Mouse (Mus musculus): ENCODE results near the gene Snx17.
"Not testable (repeated sequence)": the region's sequence is repeated elsewhere in the genome, so short reads cannot be mapped to it uniquely, and the experiment has no call there.

Gene Snx17

GRCm38 (mm10) chr5:31196207-31196606 lies 3.2 kb downstream of the Snx17 start:
- no peak for DNase-seq (ENCODE audit: low read depth, low spot score)

GRCm38 (mm10) chr5:31197072-31197471 lies 4.0 kb downstream of the Snx17 start:
- DNase-seq (ENCODE audit: low read depth, low spot score) = no peak

GRCm38 (mm10) chr5:31198170-31198569 lies 5.1 kb downstream of the Snx17 start:
- no peak for DNase-seq (ENCODE audit: low read depth, low spot score)

GRCm38 (mm10) chr5:31198616-31199320 lies 5.7 kb downstream of the Snx17 start:
- no peak for DNase-seq (ENCODE audit: low read depth, low spot score)

- DNase-seq (ENCODE audit: low read depth, low spot score) = no peak
These were observed 6.4 kb downstream of the Snx17 start for GRCm38 (mm10) chr5:31199321-31199892.

GRCm38 (mm10) chr5:31199893-31200292 lies 6.9 kb downstream of the Snx17 start:
- DNase-seq (ENCODE audit: low read depth, low spot score) = no peak

- no peak for DNase-seq (ENCODE audit: low read depth, low spot score)
These were observed 7.3 kb downstream of the Snx17 start for GRCm38 (mm10) chr5:31200327-31200768.

- peak; percentile 12 for DNase-seq (ENCODE audit: low read depth, low spot score)
These were observed 8.2 kb downstream of the Snx17 start for GRCm38 (mm10) chr5:31201042-31201741.

GRCm38 (mm10) chr5:31201742-31202590 lies 8.9 kb downstream of the Snx17 start, which contains the start of gene Zfp513:
TSS of gene Zfp513 (minus strand) at chr5:31202303.
- peak; percentile 99 for DNase-seq (ENCODE audit: low read depth, low spot score)

- DNase-seq (ENCODE audit: low read depth, low spot score) = no peak
These were observed 9.9 kb downstream of the Snx17 start for GRCm38 (mm10) chr5:31202933-31203332.

GRCm38 (mm10) chr5:31203866-31204265 lies 10.8 kb downstream of the Snx17 start:
- no peak for DNase-seq (ENCODE audit: low read depth, low spot score)

- no peak for DNase-seq (ENCODE audit: low read depth, low spot score)
These were observed 11.4 kb downstream of the Snx17 start for GRCm38 (mm10) chr5:31204421-31204820.

GRCm38 (mm10) chr5:31216554-31216953 lies 23.5 kb downstream of the Snx17 start:
- not testable (repeated sequence) for DNase-seq (ENCODE audit: low read depth, low spot score)

- DNase-seq (ENCODE audit: low read depth, low spot score) = no peak
These were observed 25.3 kb downstream of the Snx17 start for GRCm38 (mm10) chr5:31218294-31218693.

- peak; percentile 43 for DNase-seq (ENCODE audit: low read depth, low spot score)
These were observed 26.0 kb downstream of the Snx17 start for GRCm38 (mm10) chr5:31219070-31219469.

- no peak for DNase-seq (ENCODE audit: low read depth, low spot score)
These were observed 26.4 kb downstream of the Snx17 start for GRCm38 (mm10) chr5:31219474-31219873.

GRCm38 (mm10) chr5:31219911-31220447 lies 27.0 kb downstream of the Snx17 start:
- peak; percentile 48 for DNase-seq (ENCODE audit: low read depth, low spot score)

- peak; percentile 95 for DNase-seq (ENCODE audit: low read depth, low spot score)
These were observed 27.6 kb downstream of the Snx17 start, which contains the start of gene Ppm1g for GRCm38 (mm10) chr5:31220448-31221303. TSS of gene Ppm1g (minus strand) at chr5:31220687.

GRCm38 (mm10) chr5:31221304-31221945 lies 28.4 kb downstream of the Snx17 start:
- DNase-seq (ENCODE audit: low read depth, low spot score) = peak; percentile 66

GRCm38 (mm10) chr5:31222696-31223095 lies 29.7 kb downstream of the Snx17 start:
- DNase-seq (ENCODE audit: low read depth, low spot score) = no peak
